ENCODE assay signal across 16 mouse cellular contexts in the genomic region with DNA sequence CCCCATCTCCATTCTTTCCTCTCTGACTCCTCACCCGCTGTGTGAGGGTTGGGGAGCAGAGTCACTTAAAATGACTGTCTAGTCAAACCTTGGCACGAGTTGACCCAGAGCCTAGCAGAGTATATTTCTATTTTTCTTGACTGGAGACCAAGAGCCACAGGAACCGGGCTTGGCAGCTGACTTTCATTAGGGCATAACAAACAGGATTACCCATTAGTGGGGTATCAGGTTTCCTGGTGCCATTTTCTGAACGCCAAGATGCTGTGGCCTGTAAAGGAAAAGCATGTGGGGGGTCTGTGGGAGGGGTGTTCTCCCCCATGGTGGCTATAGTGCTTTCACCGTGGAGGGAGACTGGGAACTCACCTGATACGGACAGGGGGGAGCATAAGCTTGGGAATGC. TPM values are rescaled to one million over a fixed set of nuclear protein-coding genes. Genes with fewer than 3 reads are reported as not detected.
A peak's percentile ranks its signal among the peaks of the same experiment; 100 is the strongest.
DNase-seq lines count a peak whose midpoint lies in the region; ATAC-seq and TF ChIP-seq lines count a peak whose summit lies in the region.
"Had no signal": no experiment of that assay in that cellular context is flagged by ENCODE, and none has a peak within 500 bp of the region (broad histone marks: within the 10 kb centered on the region; RNA-seq: fewer than 3 reads in every experiment).

No protein-coding gene starts in this region.

- no peak for ATAC-seq in forebrain, embryonic 14.5 days
- no peak for ATAC-seq in forebrain, embryonic 16.5 days
- ATAC-seq in midbrain, postnatal 0 days (ENCODE audit: low FRiP score): no peak
- no peak for ATAC-seq in midbrain, embryonic 13.5 days
- ATAC-seq in megakaryocyte, adult 5-6 weeks (ENCODE audit: poor library complexity, severe bottlenecking): no peak
- ATAC-seq: forebrain, postnatal 0 days; intestine, embryonic 15.5 days had no signal

- no peak for TF ChIP-seq CTCF in midbrain, postnatal 0 days (IDR thresholded peaks at IDR 0.05)

- no peak overlapping the region for H3K4me2 ChIP-seq in forebrain, embryonic 14.5 days (ENCODE audit: low read length)
- H3K4me2 ChIP-seq in forebrain, embryonic 16.5 days (ENCODE audit: low read length): no peak overlapping the region
- no peak overlapping the region for H3K4me2 ChIP-seq in midbrain, postnatal 0 days (ENCODE audit: low read depth, low read length, poor library complexity, severe bottlenecking)
- no peak overlapping the region for H3K4me2 ChIP-seq in midbrain, embryonic 13.5 days (replicated peaks)
- H3K4me2 ChIP-seq: intestine, embryonic 15.5 days had no signal

- no peaks in the 10 kb centered on the region for H3K36me3 ChIP-seq in forebrain, embryonic 14.5 days (ENCODE audit: control insufficient read depth, insufficient read depth, low read length)
- H3K36me3 ChIP-seq in forebrain, embryonic 16.5 days (ENCODE audit: control insufficient read depth, insufficient read depth): no peaks in the 10 kb centered on the region
- no peaks in the 10 kb centered on the region for H3K36me3 ChIP-seq in midbrain, postnatal 0 days (ENCODE audit: insufficient read depth, low read length)
- no peaks in the 10 kb centered on the region for H3K36me3 ChIP-seq in midbrain, embryonic 13.5 days
- H3K36me3 ChIP-seq: intestine, embryonic 15.5 days had no signal

- 2% methylated on average over 6 of the region's 6 CpGs for WGBS in forebrain, embryonic 14.5 days
- WGBS in forebrain, embryonic 16.5 days: 3% methylated on average over 6 of the region's 6 CpGs
- WGBS in midbrain, postnatal 0 days: 9% methylated on average over 6 of the region's 6 CpGs
- 8% methylated on average over 6 of the region's 6 CpGs for WGBS in midbrain, embryonic 13.5 days

- H3K4me1 ChIP-seq in forebrain, embryonic 14.5 days (ENCODE audit: control insufficient read depth, insufficient read depth, low read length): no peaks in the 10 kb centered on the region
- H3K4me1 ChIP-seq in forebrain, embryonic 16.5 days (replicated peaks; ENCODE audit: control insufficient read depth, insufficient read depth, low read length): 0 out of 2 replicates have a peak, but pooled peaks cover 2% of the 10 kb centered on the region
- H3K4me1 ChIP-seq in midbrain, postnatal 0 days (ENCODE audit: insufficient read depth, low read length): no peaks in the 10 kb centered on the region
- H3K4me1 ChIP-seq in midbrain, embryonic 13.5 days (replicated peaks): peaks cover 9% of the 10 kb centered on the region
- H3K4me1 ChIP-seq: intestine, embryonic 15.5 days had no signal

- no peaks in the 10 kb centered on the region for H3K9me3 ChIP-seq in forebrain, embryonic 14.5 days (replicated peaks; ENCODE audit: control insufficient read depth, low read length)
- H3K9me3 ChIP-seq in forebrain, embryonic 16.5 days (ENCODE audit: control insufficient read depth, low read length): no peaks in the 10 kb centered on the region
- H3K9me3 ChIP-seq in midbrain, postnatal 0 days (ENCODE audit: low read length): no peaks in the 10 kb centered on the region
- H3K9me3 ChIP-seq in midbrain, embryonic 13.5 days: no peaks in the 10 kb centered on the region
- H3K9me3 ChIP-seq: intestine, embryonic 15.5 days had no signal

- H3K27me3 ChIP-seq in forebrain, embryonic 14.5 days (replicated peaks; ENCODE audit: control insufficient read depth, insufficient read depth, low read length): no peaks in the 10 kb centered on the region
- H3K27me3 ChIP-seq in forebrain, embryonic 16.5 days (replicated peaks; ENCODE audit: control insufficient read depth, insufficient read depth, low read length): no peaks in the 10 kb centered on the region
- no peaks in the 10 kb centered on the region for H3K27me3 ChIP-seq in midbrain, postnatal 0 days (ENCODE audit: insufficient read depth, low read length)
- H3K27me3 ChIP-seq in midbrain, embryonic 13.5 days: no peaks in the 10 kb centered on the region
- H3K27me3 ChIP-seq: intestine, embryonic 15.5 days had no signal

- no peak overlapping the region for H3K27ac ChIP-seq in forebrain, embryonic 14.5 days (ENCODE audit: low read depth, low read length)
- H3K27ac ChIP-seq in forebrain, embryonic 16.5 days (ENCODE audit: low read length): no peak overlapping the region
- no peak overlapping the region for H3K27ac ChIP-seq in midbrain, postnatal 0 days (ENCODE audit: low read depth, low read length)
- no peak overlapping the region for H3K27ac ChIP-seq in midbrain, embryonic 13.5 days
- H3K27ac ChIP-seq: intestine, embryonic 15.5 days had no signal

- no peak overlapping the region for H3K4me3 ChIP-seq in forebrain, embryonic 14.5 days (ENCODE audit: low read depth, low read length)
- no peak overlapping the region for H3K4me3 ChIP-seq in forebrain, embryonic 16.5 days (replicated peaks; ENCODE audit: low read length)
- no peak overlapping the region for H3K4me3 ChIP-seq in midbrain, postnatal 0 days (ENCODE audit: low read depth, low read length)
- H3K4me3 ChIP-seq in midbrain, embryonic 13.5 days (replicated peaks): no peak overlapping the region
- H3K4me3 ChIP-seq: intestine, embryonic 15.5 days had no signal

- H3K9ac ChIP-seq in forebrain, embryonic 14.5 days (ENCODE audit: low read length): no peak overlapping the region
- no peak overlapping the region for H3K9ac ChIP-seq in forebrain, embryonic 16.5 days (replicated peaks; ENCODE audit: low read depth, low read length)
- no peak overlapping the region for H3K9ac ChIP-seq in midbrain, postnatal 0 days (replicated peaks; ENCODE audit: low read length, poor library complexity, severe bottlenecking)
- no peak overlapping the region for H3K9ac ChIP-seq in midbrain, embryonic 13.5 days (replicated peaks)
- H3K9ac ChIP-seq: forebrain, postnatal 0 days; intestine, embryonic 15.5 days had no signal

- peak; percentile 22 for DNase-seq in forebrain, embryonic 14.5 days (ENCODE audit: low spot score)
- DNase-seq in midbrain, postnatal 0 days (ENCODE audit: low spot score): peak; percentile 58
- peak; percentile 70 for DNase-seq in forelimb bud, embryonic 11.5 days (ENCODE audit: low read depth, low spot score)
- peak; percentile 43 for DNase-seq in retina, postnatal 1 day
- DNase-seq in right cerebral cortex, adult 2 months (ENCODE audit: low spot score in 2 of 2): no peak
- DNase-seq: adrenal gland, postnatal 25 days; cerebellum, adult 9-11 months; forebrain, postnatal 0 days; lung, postnatal 4 days; right cerebral cortex, adult 18-20 months had no signal

RNA-seq across cellular contexts. Expression of gene Ahsg, which starts 10.2 kb away (rescaled TPM):
- not detected in 2 replicates for polyA plus RNA-seq in forebrain, embryonic 14.5 days (2014; fragmentation: Nextera tagmentation; extraction: Ambion mirVana)
- 0.25 TPM in 1 of 2 replicates, not detected in the other for polyA plus RNA-seq in forebrain, embryonic 16.5 days (2015; fragmentation: Nextera tagmentation; extraction: Ambion mirVana)
- total RNA-seq in midbrain, postnatal 0 days (2014; rRNA removed): 0.14 TPM in 1 of 2 replicates, not detected in the other
- polyA plus RNA-seq in midbrain, postnatal 0 days (2015; fragmentation: Nextera tagmentation; extraction: Ambion mirVana): 0.36 TPM in 1 of 2 replicates, not detected in the other
- 0.24 TPM in 1 of 2 replicates, not detected in the other for polyA plus RNA-seq in midbrain, embryonic 13.5 days (2015; fragmentation: Nextera tagmentation; extraction: Ambion mirVana)
- not detected in 2 replicates for total RNA-seq in megakaryocyte, adult 5-6 weeks (2015)
- total RNA-seq in megakaryocyte, adult 5-6 weeks (2017): not detected in 2 replicates
- total RNA-seq: forebrain, postnatal 0 days had no signal
- polyA plus RNA-seq: C2C12; forebrain, postnatal 0 days had no signal

RNA-seq across cellular contexts. Expression of gene Dnajb11, which starts 23.3 kb away (rescaled TPM):
- polyA plus RNA-seq in forebrain, embryonic 14.5 days (2014; fragmentation: Nextera tagmentation; extraction: Ambion mirVana): 72.7 and 81.1 TPM in 2 replicates
- 83.4 and 85.7 TPM in 2 replicates for polyA plus RNA-seq in forebrain, embryonic 16.5 days (2015; fragmentation: Nextera tagmentation; extraction: Ambion mirVana)
- total RNA-seq in midbrain, postnatal 0 days (2014; rRNA removed): 58.7 and 63.0 TPM in 2 replicates
- 88.4 and 89.9 TPM in 2 replicates for polyA plus RNA-seq in midbrain, postnatal 0 days (2015; fragmentation: Nextera tagmentation; extraction: Ambion mirVana)
- polyA plus RNA-seq in midbrain, embryonic 13.5 days (2015; fragmentation: Nextera tagmentation; extraction: Ambion mirVana): 87.0 and 99.6 TPM in 2 replicates
- total RNA-seq in megakaryocyte, adult 5-6 weeks (2015): 62.0 and 63.4 TPM in 2 replicates
- 142 and 147 TPM in 2 replicates for total RNA-seq in megakaryocyte, adult 5-6 weeks (2017)

RNA-seq across cellular contexts. Expression of gene Tbccd1, which starts 23.4 kb away (rescaled TPM):
- polyA plus RNA-seq in forebrain, embryonic 14.5 days (2014; fragmentation: Nextera tagmentation; extraction: Ambion mirVana): 29.7 and 30.7 TPM in 2 replicates
- 22.2 and 26.4 TPM in 2 replicates for polyA plus RNA-seq in forebrain, embryonic 16.5 days (2015; fragmentation: Nextera tagmentation; extraction: Ambion mirVana)
- 16.2 and 19.1 TPM in 2 replicates for total RNA-seq in midbrain, postnatal 0 days (2014; rRNA removed)
- polyA plus RNA-seq in midbrain, postnatal 0 days (2015; fragmentation: Nextera tagmentation; extraction: Ambion mirVana): 14.5 and 15.9 TPM in 2 replicates
- 26.3 and 27.7 TPM in 2 replicates for polyA plus RNA-seq in midbrain, embryonic 13.5 days (2015; fragmentation: Nextera tagmentation; extraction: Ambion mirVana)
- total RNA-seq in megakaryocyte, adult 5-6 weeks (2015): 14.3 and 24.1 TPM in 2 replicates
- total RNA-seq in megakaryocyte, adult 5-6 weeks (2017): 18.7 and 21.0 TPM in 2 replicates

RNA-seq across cellular contexts. Expression of gene Fetub, which starts 37.2 kb away (rescaled TPM):
- polyA plus RNA-seq in forebrain, embryonic 14.5 days (2014; fragmentation: Nextera tagmentation; extraction: Ambion mirVana): not detected in 2 replicates
- not detected in 2 replicates for polyA plus RNA-seq in forebrain, embryonic 16.5 days (2015; fragmentation: Nextera tagmentation; extraction: Ambion mirVana)
- not detected in 2 replicates for total RNA-seq in midbrain, postnatal 0 days (2014; rRNA removed)
- polyA plus RNA-seq in midbrain, postnatal 0 days (2015; fragmentation: Nextera tagmentation; extraction: Ambion mirVana): 0.33 TPM in 1 of 2 replicates, not detected in the other
- polyA plus RNA-seq in midbrain, embryonic 13.5 days (2015; fragmentation: Nextera tagmentation; extraction: Ambion mirVana): not detected in 2 replicates
- not detected in 2 replicates for total RNA-seq in megakaryocyte, adult 5-6 weeks (2015)
- not detected in 2 replicates for total RNA-seq in megakaryocyte, adult 5-6 weeks (2017)
- total RNA-seq: forebrain, postnatal 0 days; left cerebral cortex, adult 8-10 months had no signal

Comparison
In these comparisons a context has a peak if more than half of its experiments do, and no peak if none do; other contexts are left out.
1. DNase-seq: peak in forebrain, embryonic 14.5 days (single experiment), midbrain, postnatal 0 days (single experiment), forelimb bud, embryonic 11.5 days (single experiment) and retina, postnatal 1 day (single experiment); none in right cerebral cortex, adult 2 months (0 of 2).